Mouse (Mus musculus) ES-E14 (cell line): ENCODE measurements around the gene Spop. TPM values are rescaled to one million over a fixed set of nuclear protein-coding genes. Genes with fewer than 3 reads are reported as not detected.

Experiments
- DNase-seq: peaks from one replicate; pipeline ENCODE4 v3.0.0-alpha.2; 2013; ENCODE audit warnings: low read depth, low spot score
- H3K27ac ChIP-seq: 2 replicates; pipeline ENCODE4 v1.5.1; 2012; ENCODE audit warnings: low read depth, mild to moderate bottlenecking, low read length, moderate library complexity, mixed read lengths; ENCODE audit not compliant: poor library complexity, insufficient read depth, severe bottlenecking
- H3K36me3 ChIP-seq: 2 replicates; pipeline ENCODE4 v1.6.1; 2012; ENCODE audit warnings: mild to moderate bottlenecking, low read length, moderate library complexity, mixed read lengths; ENCODE audit not compliant: control insufficient read depth, poor library complexity, insufficient read depth, severe bottlenecking
- H3K4me1 ChIP-seq, 2 experiments: fragments of 150-350 bp in 1 of 2; sonication (generic) in 1 of 2; 2 replicates each; pipeline ENCODE4 v1.6.1; 2012; ENCODE audit warnings: low read length in 2 of 2, mild to moderate bottlenecking in 1 of 2, mixed read lengths in 1 of 2; ENCODE audit not compliant: control insufficient read depth in 2 of 2, insufficient read depth in 2 of 2, poor library complexity in 1 of 2
- H3K4me3 ChIP-seq, 2 experiments: fragments of 150-350 bp in 1 of 2; sonication (generic) in 1 of 2; 2 replicates each; pipeline ENCODE4 v1.5.1; 2012; ENCODE audit warnings: low read length in 2 of 2, low read depth in 1 of 2, mild to moderate bottlenecking in 1 of 2, mixed read lengths in 1 of 2; ENCODE audit not compliant: insufficient read depth in 1 of 2, poor library complexity in 1 of 2, severe bottlenecking in 1 of 2
- H3K9ac ChIP-seq: 2 replicates; pipeline ENCODE4 v1.6.1; 2012; ENCODE audit warnings: low read depth, mild to moderate bottlenecking, low read length, mixed read lengths; ENCODE audit not compliant: poor library complexity, insufficient read depth, severe bottlenecking
- H3K9me3 ChIP-seq: fragments of 150-350 bp; sonication (generic); 2 replicates; pipeline ENCODE4 v1.6.1; 2012; ENCODE audit warnings: low read depth, mild to moderate bottlenecking, low read length; ENCODE audit not compliant: control insufficient read depth, insufficient read depth
- CHD2 ChIP-seq: IDR thresholded peaks from 2 replicates; pipeline ENCODE4 v1.6.1; 2014; ENCODE audit warnings: mild to moderate bottlenecking, low read depth, low read length, inconsistent platforms
- HCFC1 ChIP-seq: IDR thresholded peaks from 2 replicates; pipeline ENCODE4 v1.6.1; 2012; ENCODE audit warnings: low read length, inconsistent platforms, borderline replicate concordance; ENCODE audit not compliant: insufficient read depth
- MAFK ChIP-seq: IDR thresholded peaks from 2 replicates; pipeline ENCODE4 v1.6.1; 2014; ENCODE audit warnings: mild to moderate bottlenecking, low read depth, low read length, inconsistent platforms; ENCODE audit not compliant: insufficient read depth
- ZC3H11A ChIP-seq: IDR thresholded peaks from 2 replicates; pipeline ENCODE4 v1.6.1; 2012; ENCODE audit warnings: low read depth, mild to moderate bottlenecking, inconsistent platforms, low read length, borderline replicate concordance
- ZNF384 ChIP-seq: IDR thresholded peaks from 2 replicates; pipeline ENCODE4 v1.6.1; 2012; ENCODE audit warnings: low read depth, low read length, inconsistent platforms
- in situ Hi-C, 2 experiments: fragments of 600-800 bp; cut with MboI; formaldehyde crosslinking; loops; one replicate each; pipeline ENCODE4 v1.15.1; 2025; ENCODE audit warnings: low sequenced_read_pairs in 2 of 2, inconsistent platforms in 1 of 2; ENCODE audit not compliant: unreplicated experiment in 2 of 2
- total RNA-seq: library from RNA; depleted of rRNA; stranded (reverse); fragments of 300-350 nt; gene quantifications from 2 replicates; pipeline ENCODE4 v1.2.3, GENCODE M21; 2012

The Spop gene
- total RNA-seq, 1 experiment, result 30.8 TPM

DNA sequence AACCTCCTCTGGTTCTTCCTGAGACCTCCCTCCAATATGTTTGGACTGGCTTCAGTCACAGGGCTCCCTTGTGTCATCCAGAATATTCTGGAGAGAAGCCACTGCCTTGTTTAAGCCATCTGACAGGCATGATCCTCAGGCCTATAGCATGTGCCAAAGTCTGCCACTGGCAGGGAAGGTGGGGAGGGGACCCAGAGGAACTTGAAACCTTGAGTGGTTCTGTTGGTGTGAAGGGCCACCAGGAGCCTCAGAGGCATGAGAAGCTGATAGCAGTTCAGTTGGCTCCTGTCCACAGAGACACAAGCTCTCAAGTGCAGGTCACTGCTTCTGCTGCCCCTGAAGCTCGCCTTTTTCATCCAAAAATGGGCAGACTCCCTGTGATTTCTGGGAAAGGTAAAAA lies 17.3 kb upstream of the Spop start:
- in situ Hi-C loops, result loop anchor here in 1 of 2 experiments (10.0 kb wide), 1 partner anchor 128 kb away; no protein-coding TSS in a partner anchor
- no peak overlapping the region for H3K9ac ChIP-seq
- TF ChIP-seq ZC3H11A (no peak), CHD2 (no peak), MAFK (no peak), ZNF384 (no peak), HCFC1 (no peak)
- no peaks in the 10 kb centered on the region for H3K9me3 ChIP-seq
- H3K4me1 ChIP-seq, result peaks cover 0 to 3% of the 10 kb centered on the region in 2 experiments; a peak in 1 of 4 replicates
- no peak overlapping the region for H3K4me3 ChIP-seq
- H3K36me3 ChIP-seq, result no peaks in the 10 kb centered on the region; the same call in 1 of the 2 replicates
- no peak overlapping the region for H3K27ac ChIP-seq
- no peak for DNase-seq

DNA sequence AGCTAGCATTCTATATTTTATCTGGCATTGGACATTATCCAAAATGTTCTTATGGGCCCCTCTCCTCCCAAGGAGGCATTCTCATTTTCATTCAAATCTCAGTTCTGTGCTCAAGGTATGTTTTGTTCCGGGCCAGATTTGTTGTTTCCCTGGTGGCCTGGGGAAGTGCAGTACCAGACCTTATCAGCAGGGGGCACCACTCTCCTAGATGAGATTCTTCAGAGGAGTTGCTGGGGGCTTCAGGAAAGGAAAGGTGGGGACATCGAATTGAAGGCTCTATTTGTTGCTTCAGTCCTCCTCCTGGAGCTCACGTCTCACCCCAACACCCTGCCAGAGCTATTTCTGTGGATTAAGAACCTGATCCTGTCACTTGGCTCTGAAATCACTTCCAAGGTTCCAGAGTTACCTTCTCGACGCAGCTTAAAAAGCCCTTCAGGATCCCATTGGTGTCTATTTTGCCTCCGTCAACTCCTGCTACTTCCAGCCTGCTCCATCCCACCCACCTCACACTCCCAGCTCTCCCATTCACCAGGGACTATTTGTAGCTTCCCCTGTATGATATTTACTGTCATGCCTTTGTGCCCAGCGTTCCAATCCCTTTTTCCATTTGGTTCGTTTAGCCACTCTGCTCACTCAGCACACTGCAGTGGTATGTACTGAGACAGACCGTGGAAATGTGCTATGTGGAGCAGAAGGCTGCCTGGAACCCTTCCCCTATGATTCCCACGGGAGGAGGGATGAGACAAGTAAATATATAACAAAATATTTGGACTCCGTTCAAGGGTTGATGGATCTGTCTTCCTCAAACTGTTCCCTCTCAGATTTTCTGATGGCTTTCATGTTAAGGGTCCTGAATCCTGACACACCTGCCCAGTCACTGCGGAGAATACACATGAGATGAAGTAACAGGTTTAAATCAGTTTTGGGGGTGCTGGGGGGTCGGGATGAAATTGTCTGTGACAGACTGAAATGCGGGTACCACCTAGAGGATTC lies 15.7 kb upstream of the Spop start:
- in situ Hi-C loops, result loop anchor here in 1 of 2 experiments (10.0 kb wide), 1 partner anchor 127 kb away; no protein-coding TSS in a partner anchor
- Histone ChIP-seq H3K36me3 (no peaks in the 10 kb centered on the region), H3K27ac (no peak overlapping the region), H3K4me3 (no peak overlapping the region), H3K9me3 (no peaks in the 10 kb centered on the region), H3K4me1 (peaks cover 0 to 7% of the 10 kb centered on the region in 2 experiments; a peak in 2 of 4 replicates), H3K9ac (no peak overlapping the region)
- DNase-seq, result peak; percentile 59
- peak; percentile 40; the same call in 1 of the 2 replicates for TF ChIP-seq ZC3H11A
- TF ChIP-seq MAFK, result no peak

DNA sequence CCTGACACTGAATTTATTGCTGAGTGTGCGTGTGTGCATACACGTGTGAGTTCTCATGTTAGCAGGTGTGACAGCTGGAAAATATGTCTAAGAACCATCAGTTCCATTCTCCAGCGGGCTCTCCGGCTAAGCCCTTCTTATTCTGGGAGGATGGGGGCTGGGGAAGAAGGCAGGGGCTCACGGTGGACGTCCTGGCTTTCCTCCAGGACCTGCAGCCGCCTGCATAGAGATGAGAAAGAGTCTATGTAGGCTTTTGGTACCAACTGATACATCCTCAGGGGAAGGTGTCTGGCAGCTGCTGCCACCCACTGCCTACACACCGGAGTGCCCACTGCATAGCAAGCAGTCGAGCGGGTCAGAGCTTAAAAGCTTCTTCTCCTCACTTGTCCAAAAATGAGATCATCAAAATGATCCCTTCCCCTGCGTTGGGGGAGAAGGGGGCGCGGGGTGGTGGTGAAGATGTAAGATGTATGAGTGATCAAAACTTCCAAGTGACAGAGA lies 14.3 kb upstream of the Spop start:
- H3K9me3 ChIP-seq, result no peaks in the 10 kb centered on the region
- peaks cover 0 to 10% of the 10 kb centered on the region in 2 experiments; a peak in 2 of 4 replicates for H3K4me1 ChIP-seq
- no peak overlapping the region for H3K9ac ChIP-seq
- no peak overlapping the region for H3K4me3 ChIP-seq
- TF ChIP-seq MAFK (0 out of 2 replicates have a peak, but pooled peaks have one; percentile 12), CHD2 (no peak)
- no peaks in the 10 kb centered on the region for H3K36me3 ChIP-seq
- no peak overlapping the region for H3K27ac ChIP-seq
- in situ Hi-C loops, result loop anchor here in 1 of 2 experiments (10.0 kb wide), 1 partner anchor 125 kb away; no protein-coding TSS in a partner anchor
- no peak for DNase-seq

DNA sequence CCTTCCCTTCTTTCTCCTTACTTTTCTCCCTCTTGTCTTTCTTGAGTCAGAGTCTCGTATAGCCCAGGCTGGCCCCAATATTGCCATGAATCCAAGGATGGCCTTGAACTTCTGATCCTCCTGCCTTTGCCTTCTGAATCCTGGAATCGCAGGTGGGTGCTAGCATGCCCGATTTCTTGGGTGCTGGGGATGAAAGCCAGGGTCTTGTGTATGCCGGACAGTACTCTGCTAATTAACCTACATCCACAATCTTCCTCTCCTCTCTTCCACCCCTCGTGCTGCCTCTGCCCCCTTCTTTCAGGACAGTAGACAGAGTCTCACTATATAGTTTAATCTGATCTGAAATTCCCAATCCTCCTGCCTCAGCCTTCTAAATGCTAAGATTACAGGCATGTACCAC lies 12.3 kb upstream of the Spop start:
- in situ Hi-C loops, result no loop called here
- TF ChIP-seq MAFK, result no peak
- TF ChIP-seq ZNF384, result no peak
- TF ChIP-seq CHD2, result no peak
- no peak for TF ChIP-seq ZC3H11A
- TF ChIP-seq HCFC1, result no peak
- DNase-seq, result no peak
- no peak overlapping the region for H3K9ac ChIP-seq
- H3K27ac ChIP-seq, result no peak overlapping the region
- H3K36me3 ChIP-seq, result no peaks in the 10 kb centered on the region
- H3K4me1 ChIP-seq, result peaks cover 0 to 10% of the 10 kb centered on the region in 2 experiments; a peak in 2 of 4 replicates
- H3K9me3 ChIP-seq, result no peaks in the 10 kb centered on the region
- no peak overlapping the region for H3K4me3 ChIP-seq
